Mouse (Mus musculus) neutrophil, adult 59 days (primary cell): Measurements from ENCODE around the gene Bst2. TPM values are rescaled to one million over a fixed set of nuclear protein-coding genes. Genes with fewer than 3 reads are reported as not detected.

Source experiments
- total RNA-seq, 2 experiments: library from RNA; stranded (reverse); gene quantifications; 1 replicate in 1 of 2; 2 replicates in 1 of 2; pipeline ENCODE4 v1.2.4; 2023

Gene Bst2
- 10 to 100 TPM; 17.2 to 21.1 TPM for total RNA-seq

GRCm38 (mm10) chr8:71537028-71537867 is at the start of gene Bst2:
Bst2 (minus strand) TSS chr8:71537456.

DNA sequence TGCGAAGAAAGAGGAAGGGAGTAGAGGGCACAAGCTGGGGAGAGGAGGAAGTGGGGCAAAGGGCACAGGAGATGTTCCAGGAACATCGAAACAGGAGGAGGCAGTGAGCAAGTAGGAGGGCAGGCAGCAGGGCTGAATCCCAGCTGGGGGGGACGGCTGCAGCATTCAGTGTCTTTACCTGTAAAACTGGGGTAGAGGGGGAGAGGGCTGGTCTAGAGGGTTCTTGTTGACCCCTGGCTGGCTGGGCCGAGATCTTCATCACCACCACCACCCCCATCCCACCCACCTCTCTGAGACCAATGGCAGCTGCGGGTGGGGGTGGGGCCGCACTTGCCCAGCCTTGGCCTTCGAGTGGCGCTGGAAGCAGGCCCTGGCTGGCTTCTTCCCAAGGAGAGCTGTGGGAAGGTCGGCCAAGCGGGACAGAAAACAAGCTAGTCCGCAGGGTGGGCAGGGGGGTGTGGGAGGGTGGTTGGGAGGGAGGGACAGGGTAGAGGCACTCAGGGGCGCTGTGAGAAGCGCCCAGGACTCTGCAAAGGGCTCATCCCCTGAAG is 31.2 kb upstream of the Bst2 start, which contains the start of gene Slc27a1:
Slc27a1 (plus strand) TSS at position 496 of the 551 bp plus-strand sequence.

GRCm38 (mm10) chr8:71566501-71566900 is 29.2 kb upstream of the Bst2 start, which contains the start of gene Nxnl1:
Nxnl1 (minus strand) TSS chr8:71566601.

DNA sequence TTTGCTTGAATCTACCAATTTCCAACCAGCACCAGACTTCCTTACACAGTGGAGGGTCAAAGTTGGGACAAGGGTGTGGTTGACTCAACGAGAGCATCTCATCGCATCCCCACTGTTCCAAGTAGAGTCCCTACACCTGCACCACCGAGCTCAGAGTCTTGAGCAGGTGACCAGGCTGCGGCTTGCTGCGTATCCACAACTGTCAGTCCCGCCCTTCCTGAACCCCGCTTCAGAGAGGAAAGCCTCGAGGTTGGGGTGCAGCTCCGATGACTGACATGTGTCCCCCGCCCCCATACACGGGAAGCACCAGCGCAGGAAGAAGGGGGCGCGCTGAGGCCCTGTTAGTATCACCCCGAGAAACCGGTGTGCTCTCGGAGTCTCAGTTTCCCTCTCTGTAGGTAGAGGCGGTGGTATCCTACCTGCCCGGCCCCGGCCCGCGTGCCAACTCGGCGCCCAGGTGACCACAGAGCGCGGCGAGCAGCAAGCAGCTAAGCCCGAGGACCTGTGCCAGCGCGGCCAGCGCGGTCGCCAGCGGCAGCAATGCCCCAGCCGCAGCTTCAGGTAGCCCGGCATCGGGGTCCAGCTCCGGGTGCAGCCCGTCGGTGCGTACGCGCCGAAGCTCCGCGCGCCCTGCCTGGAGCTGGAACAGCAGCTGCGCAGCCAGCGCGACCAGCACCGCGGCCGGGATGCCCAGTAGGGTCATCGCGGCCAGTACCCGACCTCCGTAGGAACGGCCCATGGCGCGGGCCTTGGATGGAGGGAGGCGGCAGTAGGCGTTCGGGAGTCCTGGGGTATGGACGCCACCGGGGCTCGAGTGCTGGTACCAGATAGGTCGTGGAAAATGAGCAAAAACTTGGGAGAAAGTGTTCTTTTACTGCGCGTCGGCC is 21.1 kb upstream of the Bst2 start, which contains the start of gene Tmem221:
Tmem221 (minus strand) TSS at position 801 of the 887 bp plus-strand sequence.

DNA sequence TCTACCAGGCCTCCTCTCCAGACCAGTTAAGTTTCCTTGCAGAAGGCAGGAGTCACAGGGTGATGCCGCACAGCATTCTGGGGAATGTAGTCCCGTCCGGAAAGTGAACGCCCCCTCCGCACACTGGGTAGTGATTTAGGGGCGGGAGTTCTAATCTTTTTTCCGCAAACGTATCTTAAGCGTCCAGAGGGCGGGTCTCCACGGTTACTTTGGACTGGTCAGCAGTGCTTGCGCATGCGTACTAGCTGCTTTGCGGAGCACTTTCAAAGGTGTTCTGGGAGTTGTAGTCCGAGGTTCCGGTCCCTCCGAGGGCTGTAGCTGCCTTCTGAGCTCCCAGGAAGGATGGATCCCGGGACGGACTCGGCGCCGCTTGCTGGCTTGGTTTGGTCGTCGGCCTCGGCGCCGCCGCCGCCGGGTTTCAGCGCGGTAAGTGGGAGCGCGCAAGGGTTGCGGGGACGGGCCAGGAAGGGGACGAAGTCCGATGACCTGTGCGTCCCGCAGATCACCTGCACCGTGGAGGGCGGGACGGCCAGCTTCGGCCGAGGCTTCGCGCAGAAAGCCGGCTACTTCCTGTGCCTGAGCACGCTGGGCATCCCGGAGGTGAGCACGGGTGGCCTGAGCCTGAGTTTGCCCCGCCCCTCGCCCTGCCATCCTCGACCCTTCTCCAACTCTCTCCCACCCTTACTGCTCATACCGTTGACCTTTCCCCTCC is 5.5 kb upstream of the Bst2 start, which contains the start of gene Mvb12a:
Mvb12a (plus strand) TSS at position 291 of the 712 bp plus-strand sequence.

DNA sequence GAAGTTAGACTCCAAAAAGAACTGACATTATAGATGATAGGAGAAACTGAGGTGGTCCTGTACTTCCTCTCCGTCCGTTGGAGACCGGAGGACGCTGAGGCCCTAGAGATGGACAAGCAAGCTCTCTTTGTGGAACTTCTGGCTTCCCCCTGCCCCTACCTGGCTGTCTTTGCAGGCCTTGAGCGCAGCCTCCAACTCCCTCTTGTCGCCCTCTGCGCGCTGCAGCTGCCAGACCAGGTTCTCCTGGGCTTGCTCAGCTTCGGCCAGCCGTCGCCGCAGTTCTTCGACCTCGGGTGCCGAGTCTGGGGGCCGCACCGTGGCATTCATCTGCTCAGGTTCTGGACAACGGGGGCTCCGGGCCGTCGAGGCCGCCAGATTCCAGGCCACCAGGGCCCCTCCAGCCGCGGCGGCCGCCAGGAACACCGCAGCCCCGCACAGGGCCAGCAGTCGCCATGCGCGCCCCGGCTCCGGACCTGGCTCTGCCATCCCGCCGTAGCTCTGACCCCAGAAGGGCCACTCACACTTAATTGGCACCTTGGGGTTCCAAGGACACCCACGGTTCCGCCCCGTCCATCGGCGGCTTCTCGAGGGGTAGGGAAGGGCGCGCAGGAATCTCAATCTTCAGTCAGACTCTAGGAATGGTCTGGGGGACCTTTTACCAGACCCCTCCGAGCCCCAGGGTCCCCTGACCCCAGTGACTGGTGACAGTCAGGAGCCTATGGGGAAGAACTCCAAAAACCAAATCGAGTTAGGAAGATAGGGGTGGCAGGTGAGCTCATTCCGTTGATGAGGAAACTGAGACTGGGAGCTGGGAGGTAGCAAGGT is 11.8 kb downstream of the Bst2 start, which contains the start of gene Ccdc194:
Ccdc194 (minus strand) TSS at position 486 of the 825 bp plus-strand sequence.

DNA sequence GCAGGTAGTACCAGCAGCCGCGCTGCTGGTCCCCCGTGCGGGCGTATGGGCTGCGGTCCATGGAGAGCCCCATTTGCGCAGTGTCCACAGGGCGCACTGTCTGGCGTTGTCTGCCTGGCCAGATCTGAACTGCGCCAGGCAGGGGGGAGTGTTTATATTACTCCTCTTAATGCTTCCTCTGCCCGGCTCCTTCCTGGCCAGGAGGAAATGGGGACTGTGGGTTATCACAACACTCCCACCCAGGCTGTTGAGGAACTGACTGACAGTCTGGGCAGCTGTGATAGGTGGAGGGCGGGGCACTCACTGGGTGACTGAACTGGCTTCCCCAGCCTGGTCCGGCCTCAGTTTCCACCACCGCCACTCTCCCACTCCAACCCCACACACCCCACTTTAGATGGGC is 25.6 kb downstream of the Bst2 start, which contains the start of gene Plvap:
Plvap (minus strand) TSS at position 109 of the 400 bp plus-strand sequence.

DNA sequence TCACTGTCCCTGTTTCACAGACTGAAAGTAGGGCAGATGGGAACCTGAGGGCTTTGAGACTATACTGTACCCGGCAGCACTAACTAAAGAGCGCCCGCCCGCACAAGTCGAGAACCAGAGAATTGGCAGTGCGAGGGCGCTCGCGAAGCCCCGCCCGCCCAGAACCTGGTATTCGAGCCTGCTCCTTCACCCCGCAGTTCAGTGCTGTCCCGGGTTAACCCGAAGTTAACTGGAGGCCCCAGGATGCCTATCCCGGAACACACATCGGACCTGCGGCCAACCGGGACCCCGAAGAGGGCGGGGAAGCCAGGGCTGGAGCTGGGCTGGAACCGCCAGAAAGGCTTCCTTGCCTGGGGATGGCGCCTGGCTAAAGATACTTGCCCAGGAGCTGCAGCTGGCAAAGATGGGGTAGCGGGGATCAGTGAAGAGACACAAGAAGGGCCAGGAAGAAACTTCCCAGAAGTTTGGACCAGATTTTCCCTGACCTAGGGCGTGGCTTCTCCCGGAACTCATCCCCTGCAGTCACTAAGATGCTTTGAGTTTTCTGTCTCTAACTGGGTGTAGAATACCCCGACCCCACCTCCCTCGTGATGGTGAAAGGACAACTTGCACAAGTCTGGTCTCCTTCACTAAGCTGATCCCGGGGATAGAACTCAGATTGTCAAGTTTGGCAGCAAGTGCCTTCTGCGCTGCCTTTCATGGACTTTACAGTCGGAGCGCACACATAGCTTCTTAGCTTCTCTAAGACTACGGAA is 49.4 kb downstream of the Bst2 start, which contains the start of gene Gtpbp3:
Gtpbp3 (plus strand) TSS at position 413 of the 755 bp plus-strand sequence.

DNA sequence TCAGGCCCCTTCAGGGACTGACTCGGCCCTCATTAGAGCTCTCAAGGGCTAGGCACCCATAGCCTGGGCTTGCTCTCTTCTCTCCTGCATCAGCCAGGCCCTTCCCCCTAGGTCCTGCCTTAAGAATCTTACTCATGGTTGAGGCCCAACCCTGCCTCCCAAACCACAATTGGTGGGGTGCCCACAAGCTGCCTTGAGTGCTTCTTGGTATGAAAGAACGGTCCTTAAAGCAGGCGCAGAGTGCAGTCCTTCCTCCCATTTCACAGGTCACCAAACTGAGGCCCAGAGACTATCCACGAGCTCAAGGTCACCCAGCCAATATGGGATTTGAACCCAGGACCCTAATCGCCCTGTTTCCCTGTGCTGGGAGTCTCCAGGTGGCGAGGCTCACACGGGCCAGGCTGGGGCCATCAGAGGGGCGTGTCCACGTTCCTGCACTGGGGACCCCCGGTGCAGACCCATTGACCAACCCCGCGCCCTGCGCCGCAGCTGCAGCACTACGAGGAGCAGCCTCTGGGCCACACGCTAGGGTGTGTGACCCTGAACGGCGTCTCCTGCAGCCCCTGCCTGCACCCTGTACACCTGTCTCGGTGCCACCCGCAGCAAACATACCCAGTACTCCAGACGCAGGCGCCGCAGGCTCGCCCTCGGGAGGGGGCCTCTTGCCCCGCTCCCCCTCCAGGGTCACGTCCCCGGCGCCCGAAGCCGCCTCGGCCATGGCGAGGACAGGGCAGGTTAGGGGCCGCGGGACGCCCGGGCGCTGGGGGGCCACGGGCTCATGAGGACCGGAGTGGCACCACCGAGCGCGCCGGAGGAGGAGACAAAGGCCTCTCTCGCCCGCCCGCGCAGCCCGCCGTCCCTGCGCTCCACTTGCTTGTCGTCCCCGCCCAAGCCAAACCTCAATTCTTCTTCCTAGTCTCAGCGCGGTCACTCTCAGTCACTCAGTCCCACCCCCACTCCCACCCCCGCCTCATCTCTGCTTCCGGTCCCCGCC is 51.8 kb downstream of the Bst2 start, which contains the start of gene Ano8:
Ano8 (minus strand) TSS at position 822 of the 994 bp plus-strand sequence.

Other genes with a start within 250 kb of the Bst2 start
- gene Use1, start 170.6 kb downstream of the Bst2 start, total RNA-seq, result 100 to 1,000 TPM; 150 to 156 TPM
- gene Ocel1, start 166.2 kb downstream of the Bst2 start, total RNA-seq, result 10 to 100 TPM; 17.1 to 18.6 TPM
- gene Nr2f6, start 155.5 kb downstream of the Bst2 start, total RNA-seq, result 1 to 10 TPM; 7.7 to 8.6 TPM
- gene Ushbp1, start 141.7 kb downstream of the Bst2 start, total RNA-seq, result under 1 TPM; 0.18 to 0.49 TPM
- 10 to 100 TPM; 65.8 to 76.1 TPM for gene Babam1, start 140.6 kb downstream of the Bst2 start, total RNA-seq
- gene Ankle1, start 131.4 kb downstream of the Bst2 start, total RNA-seq, result 10 to 100 TPM; 15.9 to 17.0 TPM
- gene Abhd8, start 73.8 kb downstream of the Bst2 start, total RNA-seq, result 1 to 10 TPM; 4.3 to 6.3 TPM
- 10 to 100 TPM; 28.3 to 34.8 TPM for gene Mrpl34, start 72.5 kb downstream of the Bst2 start, total RNA-seq
- 10 to 100 TPM; 78.4 to 85.3 TPM for gene Dda1, start 68.3 kb downstream of the Bst2 start, total RNA-seq
- gene Ano8, start 51.5 kb downstream of the Bst2 start, total RNA-seq, result 1 to 10 TPM; 3.7 to 5.7 TPM
- 10 to 100 TPM; 10.3 to 11.8 TPM for gene Gtpbp3, start 49.4 kb downstream of the Bst2 start, total RNA-seq
- 1 to 10 TPM in 1 of 2 experiments, under 1 TPM in 1; 0.68 to 1.6 TPM for gene Plvap, start 25.7 kb downstream of the Bst2 start, total RNA-seq
- not detected for gene Ccdc194, start 11.7 kb downstream of the Bst2 start, total RNA-seq
- 10 to 100 TPM; 24.6 to 35.1 TPM for gene Mvb12a, start 5.5 kb upstream of the Bst2 start, total RNA-seq
- under 1 TPM in 1 of 2 experiments, not detected in 1; 0.31 TPM for gene Tmem221, start 21.4 kb upstream of the Bst2 start, total RNA-seq
- not detected for gene Nxnl1, start 29.1 kb upstream of the Bst2 start, total RNA-seq
- 1 to 10 TPM; 1.5 to 1.7 TPM for gene Slc27a1, start 31.4 kb upstream of the Bst2 start, total RNA-seq
- gene Pgls, start 54.7 kb upstream of the Bst2 start, total RNA-seq, result 10 to 100 TPM; 92.3 to 98.2 TPM
- 10 to 100 TPM in 1 of 2 experiments, 1 to 10 TPM in 1; 5.1 to 14.5 TPM for gene Fam129c, start 60.2 kb upstream of the Bst2 start, total RNA-seq
- 10 to 100 TPM; 43.3 to 52.2 TPM for gene Colgalt1, start 73.5 kb upstream of the Bst2 start, total RNA-seq
- gene Unc13a, start 134.3 kb upstream of the Bst2 start, total RNA-seq, result under 1 TPM; 0.11 to 0.26 TPM
- 10 to 100 TPM; 14.9 to 15.9 TPM for gene Jak3, start 138.8 kb upstream of the Bst2 start, total RNA-seq
- 1 to 10 TPM; 5.7 to 8.3 TPM for gene Insl3, start 151.8 kb upstream of the Bst2 start, total RNA-seq
- gene B3gnt3, start 164.3 kb upstream of the Bst2 start, total RNA-seq, result under 1 TPM in 1 of 2 experiments, not detected in 1; 0.16 TPM
- 10 to 100 TPM; 41.8 to 52.1 TPM for gene Fcho1, start 188.3 kb upstream of the Bst2 start, total RNA-seq